In genomic region chr9:49534958-49535357, GRCm38 (mm10) we compare ENCODE assay signal across 16 mouse cellular contexts. TPM values are rescaled to one million over a fixed set of nuclear protein-coding genes. Genes with fewer than 3 reads are reported as not detected.
DNase-seq lines count a peak whose midpoint lies in the region; ATAC-seq lines count a peak whose summit lies in the region.
"Had no signal": no experiment of that assay in that cellular context is flagged by ENCODE, and none has a peak within 500 bp of the region (broad histone marks: within the 10 kb centered on the region; RNA-seq: fewer than 3 reads in every experiment).

No protein-coding gene starts in this region.

- H3K27ac ChIP-seq in hindbrain, embryonic 10.5 days = peak overlapping the region; percentile 77
- no peak overlapping the region for H3K27ac ChIP-seq in hindbrain, embryonic 11.5 days (ENCODE audit: low read depth, low read length)
- 0 out of 2 replicates have a peak overlapping the region, but pooled peaks have one; percentile 82 for H3K27ac ChIP-seq in hindbrain, embryonic 12.5 days
- peak overlapping the region; percentile 73; the same call in 1 of the 2 replicates for H3K27ac ChIP-seq in midbrain, embryonic 10.5 days (replicated peaks)

- 49% methylated on average over 4 of the region's 4 CpGs for WGBS in hindbrain, embryonic 10.5 days
- WGBS in hindbrain, embryonic 11.5 days = 48% methylated on average over 4 of the region's 4 CpGs
- 49% methylated on average over 4 of the region's 4 CpGs for WGBS in hindbrain, embryonic 12.5 days
- 56% methylated on average over 4 of the region's 4 CpGs for WGBS in midbrain, embryonic 10.5 days

- H3K4me3 ChIP-seq in hindbrain, embryonic 10.5 days = no peak overlapping the region
- no peak overlapping the region for H3K4me3 ChIP-seq in hindbrain, embryonic 11.5 days (ENCODE audit: low read depth, low read length)
- H3K4me3 ChIP-seq in hindbrain, embryonic 12.5 days = no peak overlapping the region
- no peak overlapping the region for H3K4me3 ChIP-seq in midbrain, embryonic 10.5 days
- H3K4me3 ChIP-seq: embryonic facial prominence, embryonic 13.5 days; neural tube, embryonic 13.5 days had no signal

- no peak overlapping the region for H3K4me2 ChIP-seq in hindbrain, embryonic 11.5 days (replicated peaks; ENCODE audit: low read depth, low read length)
- no peak overlapping the region for H3K4me2 ChIP-seq in hindbrain, embryonic 12.5 days (replicated peaks)
- H3K4me2 ChIP-seq: embryonic facial prominence, embryonic 13.5 days; neural tube, embryonic 13.5 days had no signal

- no peak overlapping the region for H3K9ac ChIP-seq in hindbrain, embryonic 11.5 days (ENCODE audit: low read depth, low read length)
- no peak overlapping the region for H3K9ac ChIP-seq in hindbrain, embryonic 12.5 days
- H3K9ac ChIP-seq: embryonic facial prominence, embryonic 13.5 days; neural tube, embryonic 13.5 days had no signal

- H3K27me3 ChIP-seq in hindbrain, embryonic 10.5 days (ENCODE audit: insufficient read depth, poor library complexity, severe bottlenecking) = no peaks in the 10 kb centered on the region
- H3K27me3 ChIP-seq in hindbrain, embryonic 11.5 days (ENCODE audit: control insufficient read depth, insufficient read depth, low read length) = no peaks in the 10 kb centered on the region
- no peaks in the 10 kb centered on the region for H3K27me3 ChIP-seq in hindbrain, embryonic 12.5 days
- no peaks in the 10 kb centered on the region for H3K27me3 ChIP-seq in midbrain, embryonic 10.5 days (ENCODE audit: low read depth, poor library complexity, severe bottlenecking)
- H3K27me3 ChIP-seq: embryonic facial prominence, embryonic 13.5 days; neural tube, embryonic 13.5 days; Patski had no signal

- H3K4me1 ChIP-seq in hindbrain, embryonic 10.5 days (replicated peaks) = peaks cover 76% of the 10 kb centered on the region
- peaks cover 3% of the 10 kb centered on the region; the same call in 1 of the 2 replicates for H3K4me1 ChIP-seq in hindbrain, embryonic 11.5 days (replicated peaks; ENCODE audit: control insufficient read depth, insufficient read depth, low read length)
- H3K4me1 ChIP-seq in hindbrain, embryonic 12.5 days = peaks cover 46% of the 10 kb centered on the region
- H3K4me1 ChIP-seq in midbrain, embryonic 10.5 days = peaks cover 69% of the 10 kb centered on the region

- no peak for DNase-seq in hindbrain, embryonic 10.5 days (ENCODE audit: low spot score)
- no peak for DNase-seq in hindbrain, embryonic 11.5 days (ENCODE audit: low spot score)
- DNase-seq in midbrain, embryonic 10.5 days (ENCODE audit: low spot score) = no peak
- no peak for DNase-seq in gastrocnemius, postnatal 4 days (ENCODE audit: low spot score in 2 of 2)
- no peak for DNase-seq in adrenal gland, adult (ENCODE audit: inconsistent age in 2 of 2, low spot score in 1 of 2)
- no peak for DNase-seq in thymus, postnatal 36 days
- DNase-seq: cerebellum, postnatal 14 days; heart, adult 18-20 months; kidney, adult 8-10 months; kidney, postnatal 25 days; layer of hippocampus, adult 9-11 months; right cerebral cortex, postnatal 14 days had no signal

- no peaks in the 10 kb centered on the region for H3K36me3 ChIP-seq in hindbrain, embryonic 10.5 days
- H3K36me3 ChIP-seq in hindbrain, embryonic 11.5 days (ENCODE audit: control insufficient read depth, insufficient read depth, low read length) = no peaks in the 10 kb centered on the region
- peaks cover 14% of the 10 kb centered on the region; the same call in 1 of the 2 replicates for H3K36me3 ChIP-seq in hindbrain, embryonic 12.5 days
- H3K36me3 ChIP-seq in midbrain, embryonic 10.5 days = no peaks in the 10 kb centered on the region

- no peaks in the 10 kb centered on the region for H3K9me3 ChIP-seq in hindbrain, embryonic 10.5 days
- no peaks in the 10 kb centered on the region for H3K9me3 ChIP-seq in hindbrain, embryonic 11.5 days (ENCODE audit: control insufficient read depth, low read length)
- H3K9me3 ChIP-seq in hindbrain, embryonic 12.5 days (replicated peaks) = no peaks in the 10 kb centered on the region
- H3K9me3 ChIP-seq in midbrain, embryonic 10.5 days (replicated peaks) = no peaks in the 10 kb centered on the region
- H3K9me3 ChIP-seq: embryonic facial prominence, embryonic 13.5 days; neural tube, embryonic 13.5 days had no signal

- no peak for ATAC-seq in hindbrain, embryonic 11.5 days (ENCODE audit: low FRiP score)
- no peak for ATAC-seq in hindbrain, embryonic 12.5 days (ENCODE audit: low FRiP score)
- ATAC-seq: Patski had no signal

RNA-seq across cellular contexts. Expression of gene Ttc12, which starts 48.9 kb away (rescaled TPM):
- 1.9 and 2.7 TPM in 2 replicates for polyA plus RNA-seq in hindbrain, embryonic 10.5 days (2016; fragmentation: Nextera tagmentation; extraction: Ambion mirVana)
- polyA plus RNA-seq in hindbrain, embryonic 11.5 days (2014; fragmentation: Nextera tagmentation; extraction: Ambion mirVana) = 2.9 and 3.4 TPM in 2 replicates
- 2.4 and 3.5 TPM in 2 replicates for polyA plus RNA-seq in hindbrain, embryonic 12.5 days (2016; fragmentation: Nextera tagmentation; extraction: Ambion mirVana)
- polyA plus RNA-seq in midbrain, embryonic 10.5 days (2016; fragmentation: Nextera tagmentation; extraction: Ambion mirVana) = 2.1 and 2.5 TPM in 2 replicates
- 1 to 10 TPM; 1.1 to 1.2 TPM for total RNA-seq in gastrocnemius, postnatal 4 days (2021)
